Mouse (Mus musculus): ENCODE data around the gene Nop9.

GRCm38 (mm10) chr14:55778686-55779085, 33.2 kb downstream of the Nop9 start:
- no peak for TF ChIP-seq EP300 (IDR thresholded peaks at IDR 0.05; ENCODE audit: low read length)
- no peak for TF ChIP-seq KAT2A (IDR thresholded peaks at IDR 0.05; ENCODE audit: insufficient replicate concordance, low read length)
- TF ChIP-seq ZC3H11A (IDR thresholded peaks at IDR 0.05; ENCODE audit: low read depth, low read length), result no peak
- TF ChIP-seq ZMIZ1 (IDR thresholded peaks at IDR 0.05; ENCODE audit: low read depth, low read length), result no peak
- no peak for TF ChIP-seq JUND (conservative IDR thresholded peaks at IDR 0.05; ENCODE audit: low read depth, low read length)
- TF ChIP-seq CTCF (conservative IDR thresholded peaks at IDR 0.05 in 1 of 2, IDR thresholded peaks at IDR 0.05 in 1 of 2; ENCODE audit: low read depth in 2 of 2, low read length in 2 of 2), result no peak
- no peak for TF ChIP-seq MAX (IDR thresholded peaks at IDR 0.05; ENCODE audit: low read length)
- no peak for TF ChIP-seq POLR2A (IDR thresholded peaks at IDR 0.05; ENCODE audit: low read depth, low read length)
- no peak for TF ChIP-seq ETS1 (conservative IDR thresholded peaks at IDR 0.05; ENCODE audit: low read depth, low read length)
- TF ChIP-seq HCFC1 (IDR thresholded peaks at IDR 0.05; ENCODE audit: low read depth, low read length), result no peak
- TF ChIP-seq CHD1 (IDR thresholded peaks at IDR 0.05; ENCODE audit: low read depth, low read length), result no peak
